Mouse (Mus musculus): ENCODE results near the gene Extl2.

The Extl2 gene

DNA sequence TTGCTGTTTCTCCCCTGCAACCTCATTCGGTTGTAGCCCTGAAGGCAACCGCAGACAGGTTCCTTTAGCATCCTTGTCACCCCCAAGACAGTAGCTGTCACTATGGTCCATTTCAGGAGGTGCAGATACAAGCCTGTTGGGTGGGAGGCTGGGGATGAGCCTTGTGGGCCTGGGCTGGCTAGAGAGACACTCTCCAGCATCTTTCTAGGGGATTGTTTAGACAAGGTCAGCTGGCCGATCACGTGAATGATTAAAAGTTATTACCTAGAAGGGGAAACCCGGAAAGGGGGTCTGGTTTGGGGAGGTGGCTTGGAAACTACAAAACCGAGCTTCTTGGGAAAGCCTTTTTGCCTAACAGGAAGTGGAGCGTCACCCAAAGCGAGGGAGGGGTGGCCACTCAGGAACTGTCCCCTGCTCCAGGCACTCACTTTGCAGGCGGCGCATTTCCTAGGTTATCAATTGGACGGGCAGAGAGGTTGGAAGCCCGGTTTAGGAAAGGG is 729 bp downstream of the Extl2 start:
- DNase-seq (ENCODE audit: low read depth, low spot score), result peak; percentile 62

- no peak for DNase-seq (ENCODE audit: low read depth, low spot score)
Observed at GRCm38 (mm10) chr3:116009622-116010344, 2.5 kb downstream of the Extl2 start.

- DNase-seq (ENCODE audit: low read depth, low spot score), result no peak
Observed at GRCm38 (mm10) chr3:116014901-116015300, 7.6 kb downstream of the Extl2 start.

- no peak for DNase-seq (ENCODE audit: low read depth, low spot score)
Observed at GRCm38 (mm10) chr3:116016116-116016515, 8.9 kb downstream of the Extl2 start.

GRCm38 (mm10) chr3:116018606-116019005 is 11.3 kb downstream of the Extl2 start:
- DNase-seq (ENCODE audit: low read depth, low spot score), result no peak

DNA sequence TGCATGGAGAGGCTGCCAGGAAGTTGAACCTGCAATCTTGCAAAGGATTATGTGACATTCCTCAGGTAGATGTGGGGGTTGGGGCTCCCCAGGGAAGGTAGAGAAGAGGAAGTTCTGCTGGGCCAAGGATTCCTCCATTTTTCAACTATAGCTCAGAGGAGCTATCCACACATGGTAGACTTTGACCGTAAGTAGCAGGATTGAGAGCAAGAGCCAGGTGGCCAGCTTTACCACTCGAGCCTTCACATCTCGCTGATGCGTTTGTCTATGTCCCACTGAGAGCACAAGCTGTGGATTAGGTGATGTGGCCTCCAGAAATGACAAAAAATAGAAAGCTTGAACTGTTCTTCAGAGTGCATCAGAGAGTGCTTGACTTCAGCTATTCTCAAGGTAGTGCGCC is 11.9 kb downstream of the Extl2 start:
- DNase-seq (ENCODE audit: low read depth, low spot score), result no peak

DNA sequence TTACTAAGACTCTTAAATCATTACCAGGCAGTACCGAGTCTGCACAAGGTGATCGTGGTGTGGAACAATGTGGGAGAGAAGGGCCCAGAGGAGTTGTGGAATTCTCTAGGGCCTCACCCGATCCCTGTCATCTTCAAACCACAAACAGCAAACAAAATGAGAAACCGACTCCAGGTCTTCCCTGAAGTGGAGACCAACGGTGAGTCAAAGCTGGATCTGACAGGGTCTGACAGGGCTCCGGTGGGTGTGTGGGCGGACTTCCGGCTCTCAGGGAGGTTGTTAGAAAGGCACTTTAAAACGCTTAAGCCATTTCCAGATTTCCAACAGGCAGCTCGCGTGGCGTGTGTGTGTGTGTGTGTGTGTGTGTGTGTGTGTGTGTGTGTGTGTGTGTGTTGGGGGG is 17.0 kb downstream of the Extl2 start:
- peak; percentile 12 for DNase-seq (ENCODE audit: low read depth, low spot score)

DNA sequence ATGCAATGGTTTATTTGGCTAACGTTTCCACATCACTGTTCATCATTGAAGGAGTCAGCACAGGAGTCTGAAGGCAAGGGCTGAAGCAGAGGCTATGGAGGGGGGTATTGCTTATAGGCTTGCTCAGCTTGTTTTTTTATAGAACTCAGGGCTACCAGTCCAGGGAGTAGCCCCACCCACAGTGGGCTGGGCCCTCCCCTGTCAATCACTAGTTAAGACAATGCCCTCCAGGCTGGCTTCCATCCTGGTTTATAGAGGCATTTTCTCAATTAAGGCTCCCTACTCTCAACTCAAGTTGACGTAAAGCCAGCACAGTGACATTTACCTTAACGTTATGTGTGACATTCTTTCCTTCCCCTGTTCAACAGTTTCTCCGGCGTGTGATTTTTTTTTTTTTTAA is 17.4 kb downstream of the Extl2 start:
- DNase-seq (ENCODE audit: low read depth, low spot score), result no peak

DNA sequence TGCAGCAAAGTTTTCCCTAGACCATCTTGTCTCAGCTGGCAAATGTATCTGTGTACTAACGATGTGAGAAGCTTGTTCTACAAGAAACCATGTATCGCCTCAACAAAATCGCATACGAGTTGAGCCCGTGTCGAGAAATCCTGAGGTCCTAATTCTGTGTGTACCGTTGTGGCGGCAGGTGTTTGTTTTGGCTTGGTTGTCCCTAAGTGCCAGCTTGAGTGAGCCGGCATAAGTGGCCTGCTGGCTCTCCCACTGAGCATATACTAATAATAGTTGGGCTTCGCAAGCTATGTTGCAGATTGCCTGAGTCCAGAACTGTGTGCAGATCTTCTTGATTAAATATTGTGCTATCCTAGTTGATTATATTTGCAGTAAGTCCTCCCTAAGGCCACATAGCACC is 18.4 kb downstream of the Extl2 start:
- no peak for DNase-seq (ENCODE audit: low read depth, low spot score)

- DNase-seq (ENCODE audit: low read depth, low spot score), result no peak
Observed at GRCm38 (mm10) chr3:116026996-116027395, 19.7 kb downstream of the Extl2 start.

- no peak for DNase-seq (ENCODE audit: low read depth, low spot score)
Observed at GRCm38 (mm10) chr3:116030152-116030788, 23.0 kb downstream of the Extl2 start.

DNA sequence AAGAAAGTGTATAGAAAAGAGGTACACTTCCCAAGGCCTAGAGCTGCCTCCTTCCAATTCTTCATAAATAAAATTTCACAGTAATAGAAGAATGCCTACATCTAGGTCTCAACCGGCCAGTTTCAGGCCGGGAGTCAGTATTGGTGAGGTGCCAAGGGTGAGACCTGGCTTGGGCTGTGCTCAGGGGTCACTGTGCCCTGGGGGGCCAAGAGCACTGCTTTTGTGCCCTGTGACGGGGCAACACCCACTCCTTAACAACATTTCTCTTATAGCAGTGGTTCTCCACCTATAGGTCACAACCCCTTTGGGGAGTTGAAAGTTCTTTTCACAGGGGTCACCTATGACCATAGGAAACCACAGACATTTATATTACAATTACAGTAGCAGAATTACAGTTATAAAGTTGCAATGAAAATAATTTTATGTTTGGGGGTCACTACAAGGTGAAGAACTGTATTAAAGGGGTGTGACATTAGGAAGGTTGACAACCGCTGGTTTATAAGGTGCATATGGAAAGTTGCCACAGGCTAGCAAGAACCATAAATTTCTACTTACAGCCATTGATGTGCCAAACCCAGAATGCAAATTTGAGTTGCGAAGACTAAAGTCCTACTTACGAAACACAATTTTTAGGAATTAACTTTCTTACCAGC is 26.1 kb downstream of the Extl2 start:
- DNase-seq (ENCODE audit: low read depth, low spot score), result no peak

GRCm38 (mm10) chr3:116033871-116034222 is 26.6 kb downstream of the Extl2 start:
- peak; percentile 63 for DNase-seq (ENCODE audit: low read depth, low spot score)

DNA sequence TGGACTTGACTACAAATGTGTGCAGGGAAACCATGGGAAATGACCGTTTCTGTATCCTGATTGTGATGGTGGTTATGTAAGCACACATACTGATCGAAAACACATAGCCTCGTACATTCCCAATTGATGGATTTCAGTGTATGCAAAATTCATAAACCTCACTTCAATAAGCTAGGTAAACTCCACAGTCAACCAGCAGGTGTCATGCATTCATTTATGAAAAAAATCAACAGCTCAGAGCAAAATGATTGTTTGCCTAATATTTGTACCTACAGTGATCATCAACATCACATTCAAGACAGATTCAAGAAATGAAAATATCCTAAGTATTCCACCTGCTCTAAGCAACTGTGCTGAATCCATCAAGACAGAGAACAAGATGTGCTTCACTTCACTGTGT is 33.5 kb downstream of the Extl2 start:
- no peak for DNase-seq (ENCODE audit: low read depth, low spot score)

GRCm38 (mm10) chr3:116046000-116046399 is 38.7 kb downstream of the Extl2 start:
- DNase-seq (ENCODE audit: low read depth, low spot score), result no peak

DNA sequence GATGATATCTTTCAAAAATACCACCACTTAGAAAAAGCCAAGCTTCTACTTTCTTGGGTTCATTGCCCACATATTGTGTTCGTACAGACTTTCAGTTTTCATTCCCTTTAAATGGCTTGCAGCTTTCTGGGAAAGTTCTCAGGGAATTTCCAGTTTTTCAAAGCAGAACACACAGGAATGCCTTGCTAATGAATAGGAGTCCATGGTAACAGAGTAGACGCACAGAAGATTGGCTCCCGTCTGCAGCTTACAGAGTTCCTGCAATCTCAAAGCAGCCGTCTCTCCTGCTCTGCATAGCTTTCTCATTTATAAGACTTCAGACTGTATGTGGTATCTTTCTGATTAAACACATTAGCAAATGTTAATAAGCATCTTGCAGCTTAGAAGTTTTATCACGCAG is 39.8 kb downstream of the Extl2 start:
- DNase-seq (ENCODE audit: low read depth, low spot score), result no peak

GRCm38 (mm10) chr3:116057078-116057477 is 49.8 kb downstream of the Extl2 start:
- no peak for DNase-seq (ENCODE audit: low read depth, low spot score)

- DNase-seq (ENCODE audit: low read depth, low spot score), result no peak
Observed at GRCm38 (mm10) chr3:116060320-116060719, 53.1 kb downstream of the Extl2 start.

- no peak for DNase-seq (ENCODE audit: low read depth, low spot score)
Observed at GRCm38 (mm10) chr3:116062141-116062540, 54.9 kb downstream of the Extl2 start.

DNA sequence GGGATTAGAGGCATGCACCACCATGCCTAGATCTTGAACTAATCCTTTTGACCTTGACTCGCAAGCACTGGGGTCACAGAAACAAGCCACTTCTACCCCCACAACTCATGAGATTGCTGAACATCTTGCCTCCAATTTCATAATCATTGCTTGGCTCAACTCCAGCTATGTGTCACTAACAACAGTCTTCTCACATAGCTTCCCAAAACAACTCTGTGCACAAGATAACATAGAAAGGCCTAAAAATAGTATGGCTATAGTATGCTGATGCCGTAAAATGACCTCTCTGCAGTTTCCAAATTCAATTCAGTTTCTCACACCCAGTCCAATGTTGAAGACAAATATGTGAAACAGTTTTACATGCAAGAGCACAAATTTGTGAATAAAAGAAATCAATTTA is 65.3 kb downstream of the Extl2 start:
- no peak for DNase-seq (ENCODE audit: low read depth, low spot score)

DNA sequence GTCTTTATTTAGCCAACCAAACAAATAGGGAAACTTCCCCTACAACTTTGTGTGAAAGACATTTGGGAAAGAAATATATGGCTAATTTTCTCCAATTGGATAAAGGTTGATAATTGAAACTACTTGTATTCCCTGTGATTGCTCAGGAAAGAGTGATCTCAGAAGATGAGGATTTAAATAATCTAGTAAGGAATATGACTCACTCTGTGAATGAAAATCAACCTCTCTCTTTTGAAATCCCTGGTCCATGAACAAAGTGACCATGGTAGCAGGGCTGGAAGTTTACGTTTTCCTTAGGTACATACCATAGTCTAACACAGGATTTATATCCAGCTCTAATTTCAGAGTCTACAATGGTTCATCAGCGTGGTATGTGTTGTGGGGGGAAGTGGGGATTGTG is 69.5 kb downstream of the Extl2 start:
- DNase-seq (ENCODE audit: low read depth, low spot score), result no peak

DNA sequence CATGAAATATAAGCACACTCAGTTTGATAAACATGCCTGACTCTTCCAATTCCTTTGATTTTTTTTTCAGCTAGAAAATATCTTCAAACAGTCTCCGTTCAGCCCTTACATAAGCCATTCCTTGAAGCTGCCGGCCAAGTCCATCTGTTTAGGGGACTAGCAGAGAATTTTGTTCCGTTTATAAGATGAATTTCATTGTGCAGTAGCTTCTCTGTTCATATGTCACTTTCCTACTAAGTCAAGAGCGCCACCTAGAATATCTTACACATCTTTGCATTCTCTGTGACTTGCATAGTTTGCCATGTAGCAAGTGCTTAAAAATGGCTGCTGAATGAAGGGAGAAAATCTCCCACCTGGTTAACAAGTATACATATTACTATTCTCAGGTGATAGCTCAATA is 71.2 kb downstream of the Extl2 start:
- peak; percentile 9 for DNase-seq (ENCODE audit: low read depth, low spot score)

Data from CD4-positive, CD25-positive, alpha-beta regulatory T cell, adult 2 months (primary cell).